Mouse (Mus musculus): ENCODE measurements around the gene Lemd1. TPM values are rescaled to one million over a fixed set of nuclear protein-coding genes. Genes with fewer than 3 reads are reported as not detected.
A peak's percentile ranks its signal among the peaks of the same experiment; 100 is the strongest.

Lemd1 gene
- 1.2 and 1.7 TPM in 2 replicates for polyA plus RNA-seq (2021; fragmentation: Nextera tagmentation)
- long read RNA-seq, experiment 1, partial matches to known transcripts = 0 of 1 reads
- long read RNA-seq, experiment 1, other reads (novel, unspliced or antisense) = 0 of 1 reads
- long read RNA-seq, experiment 2, partial matches to known transcripts = 0 of 1 reads
- long read RNA-seq, experiment 2, other reads (novel, unspliced or antisense) = 1 of 1 reads

GRCm38 (mm10) chr1:132191093-132191785, at the start of gene Lemd1, which contains the start of gene AC124108.1:
Lemd1 (plus strand) TSS chr1:132191431.
AC124108.1 (plus strand) TSS chr1:132191457.

GRCm38 (mm10) chr1:132229667-132230066, 38.4 kb downstream of the Lemd1 start, which contains the start of gene Gm10188:
Gm10188 (minus strand) TSS chr1:132229767.

GRCm38 (mm10) chr1:132298425-132298800, 107.2 kb downstream of the Lemd1 start, which contains the start of gene Klhdc8a:
Klhdc8a (plus strand) TSS chr1:132298626.

Small RNA genes within 50 kb of the gene (microRNA-seq; reads per million reads assigned to microRNA genes)
- gene Mir135b = 22.3 reads per million, percentile 42 among the genes with 10 or more reads in this experiment

Other genes starting within 250 kb of the Lemd1 start
- gene Slc45a3, start 228.5 kb upstream of the Lemd1 start, polyA plus RNA-seq (2021; fragmentation: Nextera tagmentation) = 0.29 and 0.50 TPM in 2 replicates
- gene Elk4, start 183.8 kb upstream of the Lemd1 start, polyA plus RNA-seq (2021; fragmentation: Nextera tagmentation) = 13.2 and 13.3 TPM in 2 replicates
- 71.4 and 96.2 TPM in 2 replicates for gene Mfsd4a, start 123.4 kb upstream of the Lemd1 start, polyA plus RNA-seq (2021; fragmentation: Nextera tagmentation)
- 3.5 and 3.8 TPM in 2 replicates for gene Cdk18, start 51.7 kb upstream of the Lemd1 start, polyA plus RNA-seq (2021; fragmentation: Nextera tagmentation)
- gene AC124108.1, start within 50 bp of the Lemd1 start, polyA plus RNA-seq (2021; fragmentation: Nextera tagmentation) = 0.11 TPM in 2 replicates
- not detected in 2 replicates for gene Gm10188, start 38.3 kb downstream of the Lemd1 start, polyA plus RNA-seq (2021; fragmentation: Nextera tagmentation)
- gene Klhdc8a, start 107.2 kb downstream of the Lemd1 start, polyA plus RNA-seq (2021; fragmentation: Nextera tagmentation) = 2.4 and 4.1 TPM in 2 replicates
- gene Nuak2, start 124.7 kb downstream of the Lemd1 start, polyA plus RNA-seq (2021; fragmentation: Nextera tagmentation) = 0.78 and 0.79 TPM in 2 replicates
- 42.8 and 46.5 TPM in 2 replicates for gene Tmcc2, start 199.8 kb downstream of the Lemd1 start, polyA plus RNA-seq (2021; fragmentation: Nextera tagmentation)
- 5.1 and 6.7 TPM in 2 replicates for gene Dstyk, start 226.1 kb downstream of the Lemd1 start, polyA plus RNA-seq (2021; fragmentation: Nextera tagmentation)